Mouse (Mus musculus) c-Kit-negative CD71-positive TER-119-positive erythroid progenitor cells, embryonic 14.5 days (primary cell): ENCODE results near the gene 4932429P05Rik.

ENCODE experiments used
- DNase-seq: peaks from one replicate; pipeline ENCODE4 v3.0.0-alpha.2; 2013; ENCODE audit warnings: low read depth, low spot score

Gene 4932429P05Rik

GRCm38 (mm10) chrX:89751968-89752367 lies at the start of gene 4932429P05Rik:
4932429P05Rik (plus strand) TSS chrX:89752268.
- no peak for DNase-seq
